Mouse (Mus musculus) layer of hippocampus, postnatal 36 days (tissue): Measurements from ENCODE around the gene Rcsd1. TPM values are rescaled to one million over a fixed set of nuclear protein-coding genes. Genes with fewer than 3 reads are reported as not detected.

Experiments
- DNase-seq, 2 experiments: peaks; one replicate each; pipeline ENCODE4 v3.0.0; 2022
- total RNA-seq, 2 experiments: library from RNA; stranded (reverse); gene quantifications; 2 replicates each; pipeline ENCODE4 v1.2.3; 2021

Rcsd1 gene
- 1 to 10 TPM; 3.7 to 4.8 TPM for total RNA-seq

- no peak for DNase-seq
These were observed at the start of gene Rcsd1 for GRCm38 (mm10) chr1:165709629-165710256. Gene Rcsd1, minus strand, starts transcription at chr1:165709757.

- DNase-seq = no peak
These were observed 45.6 kb upstream of the Rcsd1 start for GRCm38 (mm10) chr1:165755194-165755593.

- DNase-seq = no peak
These were observed 44.6 kb upstream of the Rcsd1 start for GRCm38 (mm10) chr1:165754205-165754604.

GRCm38 (mm10) chr1:165751838-165752237, 42.3 kb upstream of the Rcsd1 start:
- DNase-seq = no peak

GRCm38 (mm10) chr1:165751142-165751541, 41.6 kb upstream of the Rcsd1 start:
- DNase-seq = no peak

- DNase-seq = no peak
These were observed 38.5 kb upstream of the Rcsd1 start for GRCm38 (mm10) chr1:165748053-165748452.

GRCm38 (mm10) chr1:165741989-165742388, 32.4 kb upstream of the Rcsd1 start:
- DNase-seq = no peak

- DNase-seq = no peak
These were observed 29.4 kb upstream of the Rcsd1 start for GRCm38 (mm10) chr1:165738985-165739384.

GRCm38 (mm10) chr1:165737867-165738266, 28.3 kb upstream of the Rcsd1 start:
- no peak for DNase-seq

GRCm38 (mm10) chr1:165737451-165737850, 27.9 kb upstream of the Rcsd1 start:
- no peak for DNase-seq

GRCm38 (mm10) chr1:165735826-165736818, 26.6 kb upstream of the Rcsd1 start:
- DNase-seq = peak; percentile 80 to 83

GRCm38 (mm10) chr1:165734840-165735239, 25.3 kb upstream of the Rcsd1 start:
- no peak for DNase-seq

- DNase-seq = no peak
These were observed 22.0 kb upstream of the Rcsd1 start for GRCm38 (mm10) chr1:165731553-165731952.

- DNase-seq = no peak
These were observed 20.6 kb upstream of the Rcsd1 start for GRCm38 (mm10) chr1:165730129-165730528.

- no peak for DNase-seq
These were observed 18.6 kb upstream of the Rcsd1 start for GRCm38 (mm10) chr1:165728057-165728639.

- DNase-seq = no peak
These were observed 17.4 kb upstream of the Rcsd1 start for GRCm38 (mm10) chr1:165726986-165727385.

- no peak for DNase-seq
These were observed 15.6 kb upstream of the Rcsd1 start for GRCm38 (mm10) chr1:165725039-165725644.

- DNase-seq = no peak
These were observed 14.9 kb upstream of the Rcsd1 start for GRCm38 (mm10) chr1:165724219-165725033.

- no peak for DNase-seq
These were observed 13.1 kb upstream of the Rcsd1 start for GRCm38 (mm10) chr1:165722531-165723123.

GRCm38 (mm10) chr1:165718543-165719105, 9.1 kb upstream of the Rcsd1 start:
- no peak for DNase-seq
